ENCODE assay signal across 9 mouse cellular contexts in the genomic region with DNA sequence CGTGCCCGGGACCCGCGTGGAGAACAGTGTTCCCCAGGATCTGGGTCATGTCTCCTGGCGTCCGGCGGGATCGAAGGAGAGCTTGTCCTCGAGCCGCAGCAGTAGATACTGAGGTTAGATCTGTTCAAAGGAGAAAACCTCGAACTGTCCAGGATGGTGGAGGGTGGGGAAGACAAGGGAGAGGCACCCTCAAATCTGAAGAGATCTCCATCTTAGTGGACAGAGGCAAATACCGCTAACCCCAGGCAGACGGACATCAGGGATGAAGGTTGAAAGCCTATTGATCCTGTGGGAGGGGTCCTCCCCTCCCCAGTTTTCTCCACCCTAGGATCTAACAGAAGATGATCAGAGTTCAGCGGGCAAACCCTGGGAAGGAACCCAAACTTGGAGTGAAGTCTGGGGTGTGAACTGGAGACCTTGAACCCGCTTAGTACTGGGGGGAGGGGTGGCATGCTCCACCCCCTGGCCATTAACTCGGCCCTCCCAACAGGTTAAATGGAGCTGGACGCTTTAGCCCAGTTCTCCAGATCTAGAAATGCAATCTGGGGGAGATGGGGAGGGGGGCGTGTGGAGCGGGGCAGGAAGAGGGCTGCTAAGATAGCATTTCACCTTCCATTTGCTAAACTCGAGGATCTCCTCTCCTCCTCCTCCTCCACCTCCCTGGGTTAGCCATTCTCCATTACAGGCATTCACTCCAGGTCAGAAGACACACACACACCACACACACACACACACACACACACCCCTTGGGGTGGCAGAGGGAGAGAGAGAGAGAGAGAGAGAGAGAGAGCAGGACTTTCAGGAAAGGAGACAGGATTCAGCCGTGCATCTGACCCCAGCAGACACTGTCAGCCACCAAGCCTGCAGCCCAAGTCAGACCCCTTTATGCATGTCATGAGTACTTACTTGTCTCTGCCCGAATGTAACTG. TPM values are rescaled to one million over a fixed set of nuclear protein-coding genes. Genes with fewer than 3 reads are reported as not detected.
DNase-seq lines count a peak whose midpoint lies in the region; ATAC-seq and TF ChIP-seq lines count a peak whose summit lies in the region.
"Had no signal": no experiment of that assay in that cellular context is flagged by ENCODE, and none has a peak within 500 bp of the region (broad histone marks: within the 10 kb centered on the region; RNA-seq: fewer than 3 reads in every experiment).

No protein-coding gene starts in this region.

- H3K79me2 ChIP-seq in liver, adult 2 months (ENCODE audit: control insufficient read depth, insufficient read depth, low read length) = peaks cover 3% of the 10 kb centered on the region; the same call in 1 of the 2 replicates

- no peak for DNase-seq in heart, postnatal 4 days
- DNase-seq in cerebellum, postnatal 10 days = peak; percentile 46 to 60
- DNase-seq in liver, adult 2 months (ENCODE audit: extremely low read depth, low read depth, low spot score) = peak; percentile 96
- DNase-seq in stomach, postnatal 0 days (ENCODE audit: low spot score) = no peak
- no peak for DNase-seq in gastrocnemius, postnatal 36 days
- DNase-seq in T-cell, adult 2 months (ENCODE audit: low spot score) = no peak

- H3K36me3 ChIP-seq in heart, embryonic 13.5 days = no peaks in the 10 kb centered on the region
- peaks cover 11% of the 10 kb centered on the region for H3K36me3 ChIP-seq in hindbrain, embryonic 15.5 days
- H3K36me3 ChIP-seq in liver, adult 2 months (ENCODE audit: control insufficient read depth, insufficient read depth, low read length) = peaks cover 13% of the 10 kb centered on the region
- no peaks in the 10 kb centered on the region for H3K36me3 ChIP-seq in stomach, postnatal 0 days (ENCODE audit: control insufficient read depth, insufficient read depth, low read length)

- TF ChIP-seq POLR2A in liver, adult 2 months (IDR thresholded peaks at IDR 0.05; ENCODE audit: extremely low read depth, insufficient read depth, low read length) = 0 out of 2 replicates have a peak, but pooled peaks have one; percentile 19

- H3K4me2 ChIP-seq in heart, embryonic 13.5 days = peak overlapping the region; percentile 100
- H3K4me2 ChIP-seq in hindbrain, embryonic 15.5 days = peak overlapping the region; percentile 77
- peak overlapping the region; percentile 99 for H3K4me2 ChIP-seq in stomach, postnatal 0 days (replicated peaks; ENCODE audit: low read depth)

- peaks cover 16% of the 10 kb centered on the region for H3K4me1 ChIP-seq in heart, embryonic 13.5 days
- H3K4me1 ChIP-seq in hindbrain, embryonic 15.5 days (replicated peaks) = peaks cover 31% of the 10 kb centered on the region
- peaks cover 33% of the 10 kb centered on the region for H3K4me1 ChIP-seq in liver, adult 2 months (ENCODE audit: control insufficient read depth, insufficient read depth, low read length)
- no peaks in the 10 kb centered on the region; the same call in 1 of the 2 replicates for H3K4me1 ChIP-seq in stomach, postnatal 0 days (replicated peaks; ENCODE audit: control insufficient read depth, insufficient read depth)

- TF ChIP-seq EP300 in stomach, postnatal 0 days (optimal IDR thresholded peaks at IDR 0.05) = no peak

- H3K9ac ChIP-seq in heart, embryonic 13.5 days = peak overlapping the region; percentile 87
- H3K9ac ChIP-seq in hindbrain, embryonic 15.5 days = peak overlapping the region; percentile 84
- H3K9ac ChIP-seq in liver, adult 2 months (ENCODE audit: low read depth, low read length) = peak overlapping the region; percentile 87
- H3K9ac ChIP-seq in stomach, postnatal 0 days (ENCODE audit: low read length) = peak overlapping the region; percentile 65

- intact Hi-C loops in gastrocnemius, postnatal 36 days (cut with DNase I) = no loop called here

- WGBS in heart, embryonic 13.5 days = 9% methylated on average over 22 of the region's 22 CpGs
- WGBS in hindbrain, embryonic 15.5 days = 3% methylated on average over 20 of the region's 22 CpGs
- 6% methylated on average over 22 of the region's 22 CpGs for WGBS in liver, adult 2 months
- WGBS in stomach, postnatal 0 days = 9% methylated on average over 22 of the region's 22 CpGs

- ATAC-seq in heart, embryonic 13.5 days (ENCODE audit: extremely low read depth, insufficient number of reproducible peaks, low FRiP score, low TSS enrichment) = no peak
- peak; percentile 0 for ATAC-seq in hindbrain, embryonic 15.5 days (ENCODE audit: low FRiP score, low read depth)
- ATAC-seq in stomach, postnatal 0 days (ENCODE audit: low FRiP score, low TSS enrichment) = no peak

- no peak for TF ChIP-seq CTCF in liver, adult 2 months (IDR thresholded peaks at IDR 0.05; ENCODE audit: low read depth, low read length)
- no peak for TF ChIP-seq CTCF in stomach, postnatal 0 days (IDR thresholded peaks at IDR 0.05; ENCODE audit: low read depth)

- H3K27me3 ChIP-seq in heart, embryonic 13.5 days (replicated peaks) = peaks cover 14% of the 10 kb centered on the region
- no peaks in the 10 kb centered on the region for H3K27me3 ChIP-seq in hindbrain, embryonic 15.5 days
- H3K27me3 ChIP-seq in liver, adult 2 months (ENCODE audit: control insufficient read depth, insufficient read depth, low read length) = no peaks in the 10 kb centered on the region
- no peaks in the 10 kb centered on the region for H3K27me3 ChIP-seq in stomach, postnatal 0 days (ENCODE audit: control insufficient read depth, insufficient read depth, low read length)
- H3K27me3 ChIP-seq: Patski had no signal

- no peaks in the 10 kb centered on the region for H3K9me3 ChIP-seq in heart, embryonic 13.5 days
- H3K9me3 ChIP-seq in hindbrain, embryonic 15.5 days = no peaks in the 10 kb centered on the region
- no peaks in the 10 kb centered on the region for H3K9me3 ChIP-seq in stomach, postnatal 0 days (ENCODE audit: control insufficient read depth, low read length)

- H3K27ac ChIP-seq in heart, embryonic 13.5 days (replicated peaks) = no peak overlapping the region
- H3K27ac ChIP-seq in hindbrain, embryonic 15.5 days (replicated peaks) = peak overlapping the region; percentile 74
- H3K27ac ChIP-seq in liver, adult 2 months (replicated peaks; ENCODE audit: insufficient read depth, low read depth, low read length) = peak overlapping the region; percentile 99
- H3K27ac ChIP-seq in stomach, postnatal 0 days (replicated peaks) = 0 out of 2 replicates have a peak overlapping the region, but pooled peaks have one; percentile 24

- H3K4me3 ChIP-seq in heart, embryonic 13.5 days = peak overlapping the region; percentile 72
- peak overlapping the region; percentile 78 for H3K4me3 ChIP-seq in hindbrain, embryonic 15.5 days
- peak overlapping the region; percentile 82 for H3K4me3 ChIP-seq in liver, adult 2 months (ENCODE audit: insufficient read depth, low read depth, low read length)
- H3K4me3 ChIP-seq in stomach, postnatal 0 days (ENCODE audit: low read depth, low read length) = peak overlapping the region; percentile 61

RNA-seq across cellular contexts. Expression of gene Sema4g, which starts 0.9 kb away (rescaled TPM):
- polyA plus RNA-seq in heart, embryonic 13.5 days (2015; fragmentation: Nextera tagmentation; extraction: Ambion mirVana) = 0.60 and 0.96 TPM in 2 replicates
- total RNA-seq in heart, postnatal 4 days (2021) = 1 to 10 TPM; 1.2 to 2.0 TPM
- polyA plus RNA-seq in hindbrain, embryonic 15.5 days (2015; fragmentation: Nextera tagmentation; extraction: Ambion mirVana) = 17.3 and 18.9 TPM in 2 replicates
- 58.5 and 79.0 TPM in 2 replicates for total RNA-seq in liver, adult 2 months (2014; rRNA removed)
- polyA plus RNA-seq in liver, adult 2 months (2012; rRNA removed) = 413 and 566 TPM in 2 replicates
- 1.4 and 1.8 TPM in 2 replicates for polyA plus RNA-seq in stomach, postnatal 0 days (2015; fragmentation: Nextera tagmentation; extraction: Ambion mirVana)
- total RNA-seq in gastrocnemius, postnatal 36 days (2021) = under 1 TPM; 0.20 to 0.42 TPM

RNA-seq across cellular contexts. Expression of gene Twnk, which starts 15.6 kb away (rescaled TPM):
- polyA plus RNA-seq in heart, embryonic 13.5 days (2015; fragmentation: Nextera tagmentation; extraction: Ambion mirVana) = 16.3 and 16.7 TPM in 2 replicates
- 10 to 100 TPM; 12.3 to 14.4 TPM for total RNA-seq in heart, postnatal 4 days (2021)
- 14.1 and 14.8 TPM in 2 replicates for polyA plus RNA-seq in hindbrain, embryonic 15.5 days (2015; fragmentation: Nextera tagmentation; extraction: Ambion mirVana)
- total RNA-seq in liver, adult 2 months (2014; rRNA removed) = 7.8 and 9.3 TPM in 2 replicates
- 11.8 and 11.9 TPM in 2 replicates for polyA plus RNA-seq in liver, adult 2 months (2012; rRNA removed)
- polyA plus RNA-seq in stomach, postnatal 0 days (2015; fragmentation: Nextera tagmentation; extraction: Ambion mirVana) = 7.9 and 8.5 TPM in 2 replicates
- total RNA-seq in gastrocnemius, postnatal 36 days (2021) = 10 to 100 TPM; 14.6 to 20.2 TPM

RNA-seq across cellular contexts. Expression of gene Mrpl43, which starts 16.4 kb away (rescaled TPM):
- 55.9 and 62.2 TPM in 2 replicates for polyA plus RNA-seq in heart, embryonic 13.5 days (2015; fragmentation: Nextera tagmentation; extraction: Ambion mirVana)
- 10 to 100 TPM; 45.3 to 45.5 TPM for total RNA-seq in heart, postnatal 4 days (2021)
- 88.6 and 94.7 TPM in 2 replicates for polyA plus RNA-seq in hindbrain, embryonic 15.5 days (2015; fragmentation: Nextera tagmentation; extraction: Ambion mirVana)
- total RNA-seq in liver, adult 2 months (2014; rRNA removed) = 26.6 and 32.3 TPM in 2 replicates
- 76.2 and 80.0 TPM in 2 replicates for polyA plus RNA-seq in liver, adult 2 months (2012; rRNA removed)
- polyA plus RNA-seq in stomach, postnatal 0 days (2015; fragmentation: Nextera tagmentation; extraction: Ambion mirVana) = 67.2 and 67.3 TPM in 2 replicates
- 10 to 100 TPM; 33.7 to 35.1 TPM for total RNA-seq in gastrocnemius, postnatal 36 days (2021)

RNA-seq across cellular contexts. Expression of gene Lzts2, which starts 24.4 kb away (rescaled TPM):
- polyA plus RNA-seq in heart, embryonic 13.5 days (2015; fragmentation: Nextera tagmentation; extraction: Ambion mirVana) = 39.3 and 39.9 TPM in 2 replicates
- 10 to 100 TPM; 52.6 to 68.0 TPM for total RNA-seq in heart, postnatal 4 days (2021)
- 25.4 and 28.7 TPM in 2 replicates for polyA plus RNA-seq in hindbrain, embryonic 15.5 days (2015; fragmentation: Nextera tagmentation; extraction: Ambion mirVana)
- 3.4 and 4.6 TPM in 2 replicates for total RNA-seq in liver, adult 2 months (2014; rRNA removed)
- polyA plus RNA-seq in liver, adult 2 months (2012; rRNA removed) = 14.2 and 14.3 TPM in 2 replicates
- 40.1 and 45.0 TPM in 2 replicates for polyA plus RNA-seq in stomach, postnatal 0 days (2015; fragmentation: Nextera tagmentation; extraction: Ambion mirVana)
- 10 to 100 TPM; 19.3 to 20.1 TPM for total RNA-seq in gastrocnemius, postnatal 36 days (2021)

RNA-seq across cellular contexts. Expression of gene Pdzd7, which starts 55.7 kb away (rescaled TPM):
- polyA plus RNA-seq in heart, embryonic 13.5 days (2015; fragmentation: Nextera tagmentation; extraction: Ambion mirVana) = 0.15 TPM in 1 of 2 replicates, not detected in the other
- total RNA-seq in heart, postnatal 4 days (2021) = not detected
- polyA plus RNA-seq in hindbrain, embryonic 15.5 days (2015; fragmentation: Nextera tagmentation; extraction: Ambion mirVana) = 2.6 and 3.2 TPM in 2 replicates
- total RNA-seq in liver, adult 2 months (2014; rRNA removed) = not detected in 2 replicates
- polyA plus RNA-seq in liver, adult 2 months (2012; rRNA removed) = 0.06 TPM in 1 of 2 replicates, not detected in the other
- 0.33 TPM in 2 replicates for polyA plus RNA-seq in stomach, postnatal 0 days (2015; fragmentation: Nextera tagmentation; extraction: Ambion mirVana)
- 1 to 10 TPM; 5.1 to 5.7 TPM for total RNA-seq in gastrocnemius, postnatal 36 days (2021)

Comparison
In these comparisons a context has a peak if more than half of its experiments do, and no peak if none do; other contexts are left out.
1. DNase-seq: peak in cerebellum, postnatal 10 days (2 of 2) and liver, adult 2 months (single experiment); none in heart, postnatal 4 days (single experiment), stomach, postnatal 0 days (single experiment), gastrocnemius, postnatal 36 days (0 of 2) and T-cell, adult 2 months (single experiment).
2. RNA of gene Sema4g, which starts 0.9 kb away (polyA plus RNA-seq): 413 to 566 TPM in liver, adult 2 months; 17.3 to 18.9 TPM in hindbrain, embryonic 15.5 days, 1.4 to 1.8 TPM in stomach, postnatal 0 days and 0.60 to 0.96 TPM in heart, embryonic 13.5 days; every median in the first group is over 10 times any median in the second.
3. Peak in every context shown above with its lines, with median percentiles within 50 percentile points of each other: H3K4me2 ChIP-seq, H3K4me3 ChIP-seq and H3K9ac ChIP-seq.